Mouse (Mus musculus) cerebellum, adult 2 months (tissue): ENCODE data around the gene Ncaph2. TPM values are rescaled to one million over a fixed set of nuclear protein-coding genes. Genes with fewer than 3 reads are reported as not detected.
A peak's percentile ranks its signal among the peaks of the same experiment; 100 is the strongest.

Experiments
- DNase-seq, 2 experiments: peaks; one replicate each; pipeline ENCODE4 v3.0.0; 2021
- H3K27ac ChIP-seq: fragments of 200-500 bp; 2 replicates; pipeline ENCODE4 v1.5.1; 2012; ENCODE audit warnings: low read length, control low read depth, inconsistent platforms; ENCODE audit not compliant: insufficient read depth
- H3K27me3 ChIP-seq: fragments of 200-500 bp; 2 replicates; pipeline ENCODE4 v1.6.1; 2012; ENCODE audit warnings: inconsistent platforms, mild to moderate bottlenecking, low read length, moderate library complexity; ENCODE audit not compliant: control insufficient read depth, insufficient read depth
- H3K4me1 ChIP-seq: fragments of 200-500 bp; 2 replicates; pipeline ENCODE4 v1.6.1; 2011; ENCODE audit warnings: low read length; ENCODE audit not compliant: control insufficient read depth, insufficient read depth
- H3K4me3 ChIP-seq: fragments of 200-500 bp; replicated peaks from 2 replicates; pipeline ENCODE3; 2011; ENCODE audit warnings: mild to moderate bottlenecking, low read depth, low read length, control low read depth; ENCODE audit not compliant: insufficient read depth
- CTCF ChIP-seq: fragments of 200-500 bp; IDR thresholded peaks from 2 replicates; pipeline ENCODE4 v1.5.1; 2011; ENCODE audit warnings: low read depth, mild to moderate bottlenecking, control low read depth, low read length, moderate library complexity, borderline replicate concordance; ENCODE audit not compliant: insufficient read depth
- POLR2A ChIP-seq: fragments of 200-500 bp; IDR thresholded peaks from 2 replicates; pipeline ENCODE4 v1.6.1; 2011; ENCODE audit warnings: low read length, control low read depth, borderline replicate concordance; ENCODE audit not compliant: insufficient read depth
- WGBS: fragments of 180-500 bp; shearing (Covaris S2); methylation state at CpG from one replicate; pipeline ENCODE4 v1.1.7; 2018; 5-methylcytosine and 5-hydroxymethylcytosine counted together
- polyA plus RNA-seq: library from polyadenylated mRNA; depleted of rRNA; stranded (reverse); fragments of >200 nt; gene quantifications from 2 replicates; pipeline ENCODE4 v1.2.3, GENCODE M21; 2012

The Ncaph2 gene
- polyA plus RNA-seq, 1 experiment = 134 TPM

- H3K4me1 ChIP-seq = peaks cover 5% of the 10 kb centered on the region; the same call in 1 of the 2 replicates
- no peak for DNase-seq
- H3K4me3 ChIP-seq = no peak overlapping the region
- WGBS = 89% methylated on average over 14 of the region's 14 CpGs
- TF ChIP-seq POLR2A (no peak), CTCF (no peak)
- no peak overlapping the region for H3K27ac ChIP-seq
- H3K27me3 ChIP-seq = no peaks in the 10 kb centered on the region
These were observed 3.5 kb upstream of the Ncaph2 start for GRCm38 (mm10) chr15:89352054-89352453.

GRCm38 (mm10) chr15:89352795-89353194 lies 2.7 kb upstream of the Ncaph2 start:
- Histone ChIP-seq H3K27me3 (no peaks in the 10 kb centered on the region), H3K4me1 (peaks cover 5% of the 10 kb centered on the region; the same call in 1 of the 2 replicates), H3K27ac (no peak overlapping the region), H3K4me3 (no peak overlapping the region)
- WGBS = 92% methylated on average over 12 of the region's 12 CpGs
- DNase-seq = no peak
- no peak for TF ChIP-seq CTCF
- TF ChIP-seq POLR2A = no peak

- H3K4me1 ChIP-seq = peaks cover 5% of the 10 kb centered on the region; the same call in 1 of the 2 replicates
- no peaks in the 10 kb centered on the region for H3K27me3 ChIP-seq
- TF ChIP-seq CTCF (no peak), POLR2A (no peak)
- no peak overlapping the region for H3K4me3 ChIP-seq
- 83% methylated on average over 16 of the region's 16 CpGs for WGBS
- H3K27ac ChIP-seq = no peak overlapping the region
- DNase-seq = no peak
These were observed 1.7 kb upstream of the Ncaph2 start for GRCm38 (mm10) chr15:89353837-89354236.

- 49% methylated on average over 7 of the region's 7 CpGs for WGBS
- peak in 1 of 2 experiments; percentile 33 for DNase-seq
- Histone ChIP-seq H3K4me3 (peak overlapping the region; percentile 92), H3K4me1 (peaks cover 5% of the 10 kb centered on the region; the same call in 1 of the 2 replicates), H3K27ac (no peak overlapping the region), H3K27me3 (no peaks in the 10 kb centered on the region)
- TF ChIP-seq POLR2A (no peak), CTCF (no peak)
These were observed 1.1 kb upstream of the Ncaph2 start for GRCm38 (mm10) chr15:89354455-89354854.

- Histone ChIP-seq H3K27ac (no peak overlapping the region), H3K4me1 (peaks cover 5% of the 10 kb centered on the region; the same call in 1 of the 2 replicates), H3K27me3 (no peaks in the 10 kb centered on the region), H3K4me3 (peak overlapping the region; percentile 92)
- TF ChIP-seq CTCF (no peak), POLR2A (no peak)
- 0% methylated on average over 15 of the region's 15 CpGs for WGBS
- DNase-seq = peak in 1 of 2 experiments; percentile 28
These were observed 853 bp downstream of the Ncaph2 start for GRCm38 (mm10) chr15:89356372-89356771.

GRCm38 (mm10) chr15:89358784-89359183 lies 3.3 kb downstream of the Ncaph2 start:
- H3K27me3 ChIP-seq = no peaks in the 10 kb centered on the region
- H3K27ac ChIP-seq = no peak overlapping the region
- 80% methylated on average over 3 of the region's 3 CpGs for WGBS
- H3K4me1 ChIP-seq = peaks cover 12% of the 10 kb centered on the region
- TF ChIP-seq POLR2A (no peak), CTCF (no peak)
- no peak overlapping the region for H3K4me3 ChIP-seq
- no peak for DNase-seq

GRCm38 (mm10) chr15:89363051-89363450 lies 7.5 kb downstream of the Ncaph2 start:
- DNase-seq = no peak
- no peak overlapping the region for H3K4me3 ChIP-seq
- TF ChIP-seq CTCF (no peak), POLR2A (no peak)
- no peak overlapping the region for H3K27ac ChIP-seq
- no peaks in the 10 kb centered on the region for H3K27me3 ChIP-seq
- WGBS = 61% methylated on average over 7 of the region's 7 CpGs
- H3K4me1 ChIP-seq = peaks cover 29% of the 10 kb centered on the region

- TF ChIP-seq CTCF (peak; percentile 20; the same call in 1 of the 2 replicates), POLR2A (no peak; the same call in 1 of the 2 replicates)
- 13% methylated on average over 4 of the region's 4 CpGs for WGBS
- no peaks in the 10 kb centered on the region for H3K27me3 ChIP-seq
- peaks cover 29% of the 10 kb centered on the region for H3K4me1 ChIP-seq
- peak overlapping the region; percentile 73 for H3K27ac ChIP-seq
- no peak overlapping the region for H3K4me3 ChIP-seq
- peak; percentile 92 to 95 for DNase-seq
These were observed 9.6 kb downstream of the Ncaph2 start for GRCm38 (mm10) chr15:89365141-89365551.

- no peak overlapping the region for H3K4me3 ChIP-seq
- no peak for DNase-seq
- H3K4me1 ChIP-seq = peaks cover 15% of the 10 kb centered on the region
- 67% methylated on average over 13 of the region's 13 CpGs for WGBS
- 0 out of 2 replicates have a peak overlapping the region, but pooled peaks have one; percentile 6 for H3K27ac ChIP-seq
- TF ChIP-seq POLR2A = no peak
- TF ChIP-seq CTCF = no peak
- no peaks in the 10 kb centered on the region for H3K27me3 ChIP-seq
These were observed 16.5 kb downstream of the Ncaph2 start for GRCm38 (mm10) chr15:89372068-89372467.
